Mouse (Mus musculus): Measurements from ENCODE around the gene Eef1g. TPM values are rescaled to one million over a fixed set of nuclear protein-coding genes. Genes with fewer than 3 reads are reported as not detected.
A peak's percentile ranks its signal among the peaks of the same experiment; 100 is the strongest.
"Not testable (repeated sequence)": the region's sequence is repeated elsewhere in the genome, so short reads cannot be mapped to it uniquely, and the experiment has no call there.

Eef1g gene
- polyA plus RNA-seq, 1 experiment from 2014 or later, result 419 TPM

DNA sequence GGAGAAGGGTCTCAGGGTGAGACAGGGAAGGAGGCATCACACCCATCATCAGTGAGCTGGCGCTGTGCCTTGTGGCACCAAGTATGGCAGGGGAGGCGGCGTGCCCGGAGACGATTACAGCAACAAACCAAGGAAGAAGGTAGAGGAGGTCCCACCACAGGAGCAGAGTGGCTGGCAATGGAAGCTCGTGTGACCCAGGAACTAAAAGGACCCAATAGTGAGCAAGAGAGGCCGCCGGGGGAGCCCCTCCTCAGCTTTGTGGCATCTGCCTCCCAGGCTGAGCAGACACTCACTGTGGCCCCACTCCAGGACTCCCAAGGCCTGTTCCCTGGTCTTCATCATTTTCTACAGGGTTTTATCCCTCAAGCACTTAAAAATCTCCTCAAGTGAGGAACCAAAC lies 1.1 kb upstream of the Eef1g start:
- TF ChIP-seq CTCF (IDR thresholded peaks at IDR 0.05), result no peak
- CTCF ChIA-PET, result interaction anchor here (0.8 to 1.1 kb wide), 5 partner anchors 9 to 117 kb away, joined by 3 to 6 read pairs (median 3); partner anchors contain the start of gene B3gat3
- POLR2A ChIA-PET, result interaction anchor here (0.5 to 2.3 kb wide), 4 partner anchors 10 to 84 kb away, joined by 4 to 15 read pairs (median 6); no protein-coding TSS in a partner anchor
- no peaks in the 10 kb centered on the region for H3K27me3 ChIP-seq
- in situ Hi-C loops (cut with MboI; ENCODE audit: low pct_unique_long_range_greater_than_20kb), result no loop called here
- no peak for DNase-seq (ENCODE audit: low read depth, low spot score)
- no peak for ATAC-seq

DNA sequence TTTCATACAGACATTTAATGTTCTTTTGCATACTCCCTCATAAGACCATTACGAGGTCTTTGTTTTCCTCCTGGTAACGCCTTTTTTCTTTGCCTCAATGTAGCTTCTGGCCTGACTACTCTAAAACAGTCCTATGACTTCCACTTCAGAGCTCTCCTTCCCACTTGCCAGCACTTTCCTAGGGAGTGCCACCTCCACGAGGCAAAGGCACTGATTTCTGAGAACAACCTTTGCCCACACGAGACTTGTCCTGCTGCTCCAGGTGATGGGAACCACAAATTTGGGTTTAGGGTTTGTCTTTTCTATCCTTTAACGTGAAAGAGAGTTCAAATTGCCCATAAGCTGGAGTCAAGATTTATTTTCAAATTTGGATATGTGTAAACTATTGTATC lies 647 bp upstream of the Eef1g start:
- no peak for TF ChIP-seq CTCF (IDR thresholded peaks at IDR 0.05)
- DNase-seq (ENCODE audit: low read depth, low spot score) (no peak), ATAC-seq (no peak)
- ChIA-PET CTCF (interaction anchor here (0.8 to 1.1 kb wide), 6 partner anchors 9 to 143 kb away, joined by 3 to 6 read pairs (median 3); partner anchors contain the start of gene B3gat3), POLR2A (interaction anchor here (0.5 to 2.3 kb wide), 4 partner anchors 10 to 85 kb away, joined by 3 to 15 read pairs (median 5); no protein-coding TSS in a partner anchor)
- in situ Hi-C loops (cut with MboI; ENCODE audit: low pct_unique_long_range_greater_than_20kb), result no loop called here
- H3K27me3 ChIP-seq, result no peaks in the 10 kb centered on the region

DNA sequence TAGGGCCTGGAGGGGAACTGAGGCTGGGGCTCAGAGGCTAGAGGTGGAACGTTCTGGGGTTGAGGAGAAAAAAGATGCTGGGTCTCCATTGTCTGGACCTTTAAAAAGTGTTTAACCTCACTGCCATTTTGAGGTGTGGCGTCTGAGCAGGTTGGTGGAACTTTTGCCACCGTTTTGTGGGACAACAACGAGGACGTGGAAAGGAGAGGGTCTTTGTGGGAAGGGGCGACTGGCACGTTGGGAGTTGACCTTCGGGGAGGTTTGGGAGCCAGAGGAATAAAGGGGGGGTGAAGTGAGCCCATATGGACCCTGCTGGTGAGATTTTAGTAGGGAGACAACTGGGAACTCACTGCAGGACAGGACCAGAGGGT lies 517 bp downstream of the Eef1g start:
- no peak for TF ChIP-seq CTCF (IDR thresholded peaks at IDR 0.05)
- DNase-seq (ENCODE audit: low read depth, low spot score), result no peak
- in situ Hi-C loops (cut with MboI; ENCODE audit: low pct_unique_long_range_greater_than_20kb), result no loop called here
- no peak for ATAC-seq
- no peaks in the 10 kb centered on the region for H3K27me3 ChIP-seq
- CTCF ChIA-PET, result no interaction called here
- POLR2A ChIA-PET, result interaction anchor here (1.2 kb wide), 1 partner anchor 69 kb away, joined by 3 read pairs; the partner anchor contains the start of gene Ganab

DNA sequence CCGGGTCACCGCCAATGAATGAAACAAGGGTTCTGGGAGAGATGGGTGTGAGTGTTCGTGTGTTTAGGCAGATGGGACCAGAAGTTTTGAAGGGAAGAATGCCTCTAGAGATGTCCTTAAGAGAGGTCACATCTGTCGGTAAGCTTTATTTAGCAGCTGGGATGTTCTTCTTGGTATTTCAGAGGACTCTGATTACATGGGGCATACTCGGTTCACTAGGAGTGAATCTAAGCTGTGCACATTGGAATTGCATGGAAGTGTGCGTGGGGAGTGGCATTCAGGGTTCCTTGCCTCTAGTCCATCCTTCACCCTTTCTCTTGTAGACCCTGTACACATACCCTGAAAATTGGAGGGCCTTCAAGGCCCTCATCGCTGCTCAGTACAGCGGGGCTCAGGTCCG lies 1.1 kb downstream of the Eef1g start:
- DNase-seq (ENCODE audit: low read depth, low spot score), result no peak

DNA sequence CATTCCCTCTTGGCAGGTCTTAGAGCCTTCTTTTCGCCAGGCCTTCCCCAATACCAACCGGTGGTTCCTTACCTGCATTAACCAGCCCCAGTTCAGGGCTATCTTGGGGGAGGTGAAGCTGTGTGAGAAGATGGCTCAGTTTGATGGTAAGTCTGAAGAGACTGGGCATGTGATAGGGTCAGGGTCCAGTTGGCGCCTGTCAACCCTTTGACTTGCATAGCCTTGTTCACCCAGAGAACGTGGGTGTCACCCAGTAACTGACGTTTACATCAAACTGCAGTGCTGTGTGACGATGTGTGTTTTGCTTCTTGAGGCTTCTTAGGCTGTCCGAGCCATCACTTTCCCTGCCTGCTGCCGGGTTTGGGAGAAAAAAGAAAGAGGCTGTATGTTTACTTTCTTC lies 5.7 kb downstream of the Eef1g start:
- H3K27me3 ChIP-seq; in situ Hi-C loops (cut with MboI; ENCODE audit: low pct_unique_long_range_greater_than_20kb); DNase-seq (ENCODE audit: low read depth, low spot score); ATAC-seq: not testable (repeated sequence)
- CTCF ChIA-PET, result interaction anchor here (2.5 kb wide), 1 partner anchor 11 kb away, joined by 8 read pairs; no protein-coding TSS in a partner anchor
- POLR2A ChIA-PET, result interaction anchor here (1.7 kb wide), 1 partner anchor 17 kb away, joined by 3 read pairs; the partner anchor contains the start of gene Ahnak

More for the DNA sequence above, 1.1 kb downstream of the Eef1g start:
- in situ Hi-C loops (cut with MboI; ENCODE audit: low pct_unique_long_range_greater_than_20kb), result no loop called here
- no peak for ATAC-seq
- POLR2A ChIA-PET, result interaction anchor here (0.5 to 1.3 kb wide), 3 partner anchors 9 to 70 kb away, joined by 3 to 7 read pairs (median 3); partner anchors contain the start of gene Ganab
- TF ChIP-seq CTCF (IDR thresholded peaks at IDR 0.05), result no peak
- CTCF ChIA-PET, result interaction anchor here (0.7 to 1.4 kb wide), 5 partner anchors 11 to 255 kb away, joined by 3 to 5 read pairs (median 3); no protein-coding TSS in a partner anchor
- no peaks in the 10 kb centered on the region for H3K27me3 ChIP-seq

DNA sequence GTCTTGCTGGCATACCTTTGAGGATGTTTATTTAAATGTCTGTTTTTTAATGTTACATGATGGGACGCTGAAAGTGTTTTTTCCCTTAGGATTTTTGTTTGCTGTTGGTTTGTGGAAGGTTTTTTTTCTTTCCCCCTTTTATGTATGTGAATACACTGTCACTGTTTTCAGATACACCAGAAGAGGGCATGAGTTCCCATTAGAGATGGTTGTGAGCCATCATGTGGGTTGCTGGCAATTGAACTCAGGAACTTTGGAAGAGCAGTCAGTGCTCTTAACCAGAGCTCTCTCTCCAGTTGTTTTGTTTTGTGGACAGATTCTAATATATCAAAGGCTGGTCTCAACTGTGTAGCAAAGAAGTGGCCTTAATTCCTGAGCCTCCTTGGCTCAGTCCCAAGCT lies 7.8 kb downstream of the Eef1g start:
- no peaks in the 10 kb centered on the region for H3K27me3 ChIP-seq
- POLR2A ChIA-PET, result interaction anchor here (1.3 kb wide), 1 partner anchor 14 kb away, joined by 3 read pairs; the partner anchor contains the start of gene Ahnak
- CTCF ChIA-PET, result interaction anchor here (0.8 to 5.7 kb wide), 6 partner anchors 9 to 134 kb away, joined by 3 to 40 read pairs (median 10); no protein-coding TSS in a partner anchor
- DNase-seq (ENCODE audit: low read depth, low spot score) (no peak), ATAC-seq (no peak)
- TF ChIP-seq CTCF (IDR thresholded peaks at IDR 0.05), result no peak
- in situ Hi-C loops (cut with MboI; ENCODE audit: low pct_unique_long_range_greater_than_20kb), result no loop called here

DNA sequence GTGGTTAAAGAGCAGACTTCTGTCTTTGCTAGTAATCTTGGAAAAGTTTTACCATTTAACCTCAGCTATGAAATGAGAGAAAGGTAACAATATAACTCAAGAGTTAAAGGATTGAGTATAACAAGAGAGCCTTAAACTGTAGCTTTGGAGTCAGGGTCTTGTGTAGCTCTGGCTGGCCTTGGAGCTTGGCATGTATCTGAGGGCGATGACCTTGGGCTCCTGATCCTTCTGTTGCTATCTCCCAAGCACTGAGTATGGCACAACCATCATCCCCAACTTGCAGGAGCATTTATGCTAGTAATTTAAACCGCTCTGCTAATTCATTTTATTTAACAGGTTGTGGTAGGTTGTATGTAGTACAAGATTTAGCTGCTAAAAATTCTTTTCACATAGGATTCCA lies 8.7 kb downstream of the Eef1g start:
- no peaks in the 10 kb centered on the region for H3K27me3 ChIP-seq
- in situ Hi-C loops (cut with MboI; ENCODE audit: low pct_unique_long_range_greater_than_20kb), result no loop called here
- ATAC-seq, result no peak
- no peak for TF ChIP-seq CTCF (IDR thresholded peaks at IDR 0.05)
- POLR2A ChIA-PET, result interaction anchor here (1.3 kb wide), 1 partner anchor 14 kb away, joined by 3 read pairs; the partner anchor contains the start of gene Ahnak
- CTCF ChIA-PET, result interaction anchor here (0.8 to 5.7 kb wide), 6 partner anchors 11 to 133 kb away, joined by 3 to 40 read pairs (median 7); no protein-coding TSS in a partner anchor
- DNase-seq (ENCODE audit: low read depth, low spot score), result no peak

DNA sequence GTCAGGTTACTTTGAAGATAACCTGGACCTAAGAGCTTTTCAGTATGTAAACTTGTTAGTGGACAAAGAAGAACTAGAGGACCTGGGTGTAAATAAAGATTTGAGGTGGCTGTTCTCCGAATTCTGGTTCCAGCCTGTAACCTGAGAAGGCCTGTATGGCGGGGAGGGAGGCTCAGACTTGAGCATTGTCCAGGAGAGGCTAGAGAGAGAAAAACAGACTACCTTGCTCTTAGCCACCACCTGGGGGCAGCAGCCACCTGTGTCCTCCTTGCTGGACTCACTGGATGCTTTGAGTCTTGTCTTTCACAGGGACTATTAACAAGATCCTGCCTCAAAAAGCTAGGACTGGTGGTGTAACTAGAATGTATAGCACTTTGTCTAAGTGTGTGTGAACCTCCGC lies 9.7 kb downstream of the Eef1g start:
- no peaks in the 10 kb centered on the region for H3K27me3 ChIP-seq
- ChIA-PET CTCF (interaction anchor here (0.7 to 5.7 kb wide), 21 partner anchors 10 to 139 kb away, joined by 3 to 40 read pairs (median 4); partner anchors contain the start of genes Ahnak and Eef1g), POLR2A (interaction anchor here (1.6 to 4.3 kb wide), 3 partner anchors 15 to 129 kb away, joined by 4 to 19 read pairs (median 9); partner anchors contain the start of gene Ahnak)
- ATAC-seq (peak; percentile 76), DNase-seq (ENCODE audit: low read depth, low spot score) (no peak)
- in situ Hi-C loops (cut with MboI; ENCODE audit: low pct_unique_long_range_greater_than_20kb), result no loop called here
- TF ChIP-seq CTCF (IDR thresholded peaks at IDR 0.05), result peak; percentile 89

DNA sequence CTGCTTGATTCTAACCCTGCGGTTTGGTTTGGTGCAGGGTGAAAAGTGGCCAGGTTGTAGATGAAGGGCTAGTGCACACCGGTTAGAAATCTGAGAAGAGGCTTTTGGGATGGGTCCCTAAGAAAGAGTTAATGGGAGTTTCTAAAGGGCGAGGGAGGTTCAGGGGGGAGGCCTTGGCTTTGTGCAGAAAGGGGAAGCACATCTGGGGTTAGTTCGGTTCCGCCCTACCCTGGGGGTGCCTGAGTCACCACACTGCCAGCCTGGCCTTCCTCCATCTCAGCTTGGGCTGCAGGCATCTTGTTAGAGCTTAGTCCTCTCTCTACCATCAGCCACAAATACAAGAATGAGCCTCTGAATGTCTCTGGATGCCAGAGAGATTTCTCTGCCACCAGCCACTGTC lies 13.9 kb downstream of the Eef1g start:
- H3K27me3 ChIP-seq, result no peaks in the 10 kb centered on the region
- DNase-seq (ENCODE audit: low read depth, low spot score), result no peak
- in situ Hi-C loops (cut with MboI; ENCODE audit: low pct_unique_long_range_greater_than_20kb), result no loop called here
- CTCF ChIA-PET, result interaction anchor here (1.7 to 2.2 kb wide), 2 partner anchors 12 to 102 kb away, joined by 8 to 15 read pairs; no protein-coding TSS in a partner anchor
- no peak for TF ChIP-seq CTCF (IDR thresholded peaks at IDR 0.05)
- POLR2A ChIA-PET, result interaction anchor here (1.3 kb wide), 1 partner anchor 102 kb away, joined by 4 read pairs; no protein-coding TSS in a partner anchor
- no peak for ATAC-seq

DNA sequence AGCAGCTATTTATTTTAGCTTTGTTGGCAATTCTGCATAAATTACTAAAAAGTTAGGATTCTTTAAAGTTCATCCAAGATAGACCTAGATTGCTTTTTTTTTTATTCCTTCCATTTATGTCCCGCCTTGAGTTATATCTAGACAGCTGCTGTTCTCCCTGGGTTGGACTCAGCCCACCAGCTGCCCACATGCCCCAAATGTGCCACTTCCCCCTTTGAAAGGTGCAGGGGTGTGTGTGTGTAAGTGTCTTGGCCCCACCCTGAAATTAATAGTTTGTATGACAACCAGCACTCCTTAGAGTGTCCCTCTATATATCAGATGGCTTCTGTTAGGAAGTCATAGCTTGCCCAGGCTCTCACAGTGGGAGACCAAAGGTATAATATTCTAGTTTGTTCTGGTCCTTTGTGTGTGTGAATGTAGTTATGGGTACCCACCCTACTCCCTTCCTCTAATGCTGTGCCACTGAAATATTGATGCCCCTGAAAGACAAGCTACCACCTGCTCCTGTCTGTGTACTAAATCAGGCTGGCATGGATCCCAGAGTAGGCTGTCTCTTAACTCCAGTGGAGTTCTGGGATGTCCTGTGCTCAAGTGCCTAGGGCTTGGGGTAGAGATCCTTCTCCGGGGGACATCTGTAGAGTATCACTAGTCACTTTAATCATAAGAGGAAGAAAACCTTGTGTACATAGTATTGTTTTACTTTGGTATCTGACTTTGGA lies 14.8 kb downstream of the Eef1g start:
- ChIA-PET CTCF (interaction anchor here (1.1 to 2.2 kb wide), 4 partner anchors 11 to 129 kb away, joined by 3 to 15 read pairs (median 6); no protein-coding TSS in a partner anchor), POLR2A (interaction anchor here (0.7 to 1.3 kb wide), 2 partner anchors 37 to 101 kb away, joined by 4 read pairs; no protein-coding TSS in a partner anchor)
- no peak for ATAC-seq
- H3K27me3 ChIP-seq, result no peaks in the 10 kb centered on the region
- no peak for DNase-seq (ENCODE audit: low read depth, low spot score)
- in situ Hi-C loops (cut with MboI; ENCODE audit: low pct_unique_long_range_greater_than_20kb), result no loop called here
- no peak for TF ChIP-seq CTCF (IDR thresholded peaks at IDR 0.05)
